Mouse (Mus musculus): ENCODE results near the gene Hba-a2. TPM values are rescaled to one million over a fixed set of nuclear protein-coding genes. Genes with fewer than 3 reads are reported as not detected.
A peak's percentile ranks its signal among the peaks of the same experiment; 100 is the strongest.

Gene Hba-a2
- polyA plus RNA-seq, 1 experiment, result 11,114 TPM

- no peak for TF ChIP-seq POLR2A (IDR thresholded peaks at IDR 0.05; ENCODE audit: borderline replicate concordance, extremely low read depth, low read depth, low read length)
- Histone ChIP-seq H3K4me1 (ENCODE audit: control insufficient read depth, insufficient read depth, low read length) (0 out of 2 replicates have a peak, but pooled peaks cover 2% of the 10 kb centered on the region), H3K4me3 (replicated peaks; ENCODE audit: extremely low read depth, low read depth, low read length) (no peak overlapping the region)
- WGBS, result 93% methylated on average over 6 of the region's 6 CpGs
- no peak for DNase-seq
Measured at GRCm38 (mm10) chr11:32266194-32266593, 30.1 kb upstream of the Hba-a2 start.

GRCm38 (mm10) chr11:32266776-32267175, 29.5 kb upstream of the Hba-a2 start:
- Histone ChIP-seq H3K4me3 (replicated peaks; ENCODE audit: extremely low read depth, low read depth, low read length) (peak overlapping the region; percentile 82), H3K4me1 (ENCODE audit: control insufficient read depth, insufficient read depth, low read length) (0 out of 2 replicates have a peak, but pooled peaks cover 2% of the 10 kb centered on the region)
- 19% methylated on average over 6 of the region's 6 CpGs for WGBS
- no peak for DNase-seq
- TF ChIP-seq CTCF (IDR thresholded peaks at IDR 0.05; ENCODE audit: insufficient read depth, low read length) (no peak), POLR2A (IDR thresholded peaks at IDR 0.05; ENCODE audit: borderline replicate concordance, extremely low read depth, low read depth, low read length) (no peak)

GRCm38 (mm10) chr11:32267188-32267884, 29.0 kb upstream of the Hba-a2 start, which contains the start of gene Nprl3:
Nprl3 (minus strand) TSS chr11:32267707.
- 0 out of 2 replicates have a peak, but pooled peaks cover 2% of the 10 kb centered on the region for H3K4me1 ChIP-seq (ENCODE audit: control insufficient read depth, insufficient read depth, low read length)
- TF ChIP-seq CTCF (IDR thresholded peaks at IDR 0.05; ENCODE audit: insufficient read depth, low read length), result no peak
- TF ChIP-seq POLR2A (IDR thresholded peaks at IDR 0.05; ENCODE audit: borderline replicate concordance, extremely low read depth, low read depth, low read length), result peak; percentile 83
- WGBS, result under 1% methylated on average over 54 of the region's 54 CpGs
- peak within 1 kb of the TSS; percentile 82 for H3K4me3 ChIP-seq (replicated peaks; ENCODE audit: extremely low read depth, low read depth, low read length)
- peak; percentile 94 for DNase-seq

- peak; percentile 8 for DNase-seq
- Histone ChIP-seq H3K4me1 (ENCODE audit: control insufficient read depth, insufficient read depth, low read length) (0 out of 2 replicates have a peak, but pooled peaks cover under 1% of the 10 kb centered on the region), H3K4me3 (replicated peaks; ENCODE audit: extremely low read depth, low read depth, low read length) (no peak overlapping the region)
- no peak for TF ChIP-seq CTCF (IDR thresholded peaks at IDR 0.05; ENCODE audit: insufficient read depth, low read length)
- no peak for TF ChIP-seq POLR2A (IDR thresholded peaks at IDR 0.05; ENCODE audit: borderline replicate concordance, extremely low read depth, low read depth, low read length)
- 20% methylated on average over 5 of the region's 5 CpGs for WGBS
Measured at GRCm38 (mm10) chr11:32267964-32268363, 28.3 kb upstream of the Hba-a2 start.

GRCm38 (mm10) chr11:32268952-32269351, 27.3 kb upstream of the Hba-a2 start:
- TF ChIP-seq CTCF (IDR thresholded peaks at IDR 0.05; ENCODE audit: insufficient read depth, low read length) (no peak), POLR2A (IDR thresholded peaks at IDR 0.05; ENCODE audit: borderline replicate concordance, extremely low read depth, low read depth, low read length) (no peak)
- WGBS, result 75% methylated on average over 5 of the region's 5 CpGs
- DNase-seq, result no peak
- no peak overlapping the region for H3K4me3 ChIP-seq (replicated peaks; ENCODE audit: extremely low read depth, low read depth, low read length)
- no peaks in the 10 kb centered on the region for H3K4me1 ChIP-seq (ENCODE audit: control insufficient read depth, insufficient read depth, low read length)

GRCm38 (mm10) chr11:32271178-32271577, 25.1 kb upstream of the Hba-a2 start:
- Histone ChIP-seq H3K4me3 (replicated peaks; ENCODE audit: extremely low read depth, low read depth, low read length) (no peak overlapping the region), H3K4me1 (ENCODE audit: control insufficient read depth, insufficient read depth, low read length) (no peaks in the 10 kb centered on the region)
- no peak for DNase-seq
- TF ChIP-seq CTCF (IDR thresholded peaks at IDR 0.05; ENCODE audit: insufficient read depth, low read length) (no peak), POLR2A (IDR thresholded peaks at IDR 0.05; ENCODE audit: borderline replicate concordance, extremely low read depth, low read depth, low read length) (no peak)
- 36% methylated on average over 4 of the region's 4 CpGs for whole genome bisulfite sequencing

GRCm38 (mm10) chr11:32276347-32276746, 19.9 kb upstream of the Hba-a2 start, which contains the start of gene Hba-x:
Hba-x (plus strand) TSS chr11:32276400.
- H3K4me1 ChIP-seq (ENCODE audit: control insufficient read depth, insufficient read depth, low read length), result no peaks in the 10 kb centered on the region
- no peak for DNase-seq
- 59% methylated on average over 3 of the region's 3 CpGs for WGBS
- no peak within 1 kb of the TSS for H3K4me3 ChIP-seq (replicated peaks; ENCODE audit: extremely low read depth, low read depth, low read length)
- TF ChIP-seq POLR2A (IDR thresholded peaks at IDR 0.05; ENCODE audit: borderline replicate concordance, extremely low read depth, low read depth, low read length) (no peak), CTCF (IDR thresholded peaks at IDR 0.05; ENCODE audit: insufficient read depth, low read length) (no peak)

- Histone ChIP-seq H3K4me3 (replicated peaks; ENCODE audit: extremely low read depth, low read depth, low read length) (no peak overlapping the region), H3K4me1 (ENCODE audit: control insufficient read depth, insufficient read depth, low read length) (no peaks in the 10 kb centered on the region)
- TF ChIP-seq CTCF (IDR thresholded peaks at IDR 0.05; ENCODE audit: insufficient read depth, low read length) (no peak), POLR2A (IDR thresholded peaks at IDR 0.05; ENCODE audit: borderline replicate concordance, extremely low read depth, low read depth, low read length) (no peak)
- 67% methylated on average over 21 of the region's 21 CpGs for WGBS
- DNase-seq, result no peak
Measured at GRCm38 (mm10) chr11:32277736-32278457, 18.4 kb upstream of the Hba-a2 start.

GRCm38 (mm10) chr11:32278458-32278957, 17.8 kb upstream of the Hba-a2 start:
- 71% methylated on average over 12 of the region's 12 CpGs for whole genome bisulfite sequencing
- TF ChIP-seq CTCF (IDR thresholded peaks at IDR 0.05; ENCODE audit: insufficient read depth, low read length), result no peak
- TF ChIP-seq POLR2A (IDR thresholded peaks at IDR 0.05; ENCODE audit: borderline replicate concordance, extremely low read depth, low read depth, low read length), result no peak
- no peak for DNase-seq
- Histone ChIP-seq H3K4me1 (ENCODE audit: control insufficient read depth, insufficient read depth, low read length) (no peaks in the 10 kb centered on the region), H3K4me3 (replicated peaks; ENCODE audit: extremely low read depth, low read depth, low read length) (no peak overlapping the region)
